Mouse (Mus musculus) thymus, postnatal 10 days (tissue): ENCODE data around the gene Foxs1.
A peak's percentile ranks its signal among the peaks of the same experiment; 100 is the strongest.

Experiments used
- DNase-seq, 2 experiments: peaks; one replicate each; pipeline ENCODE4 v3.0.0; 2021; ENCODE audit warnings: low spot score in 2 of 2

Foxs1 gene

DNA sequence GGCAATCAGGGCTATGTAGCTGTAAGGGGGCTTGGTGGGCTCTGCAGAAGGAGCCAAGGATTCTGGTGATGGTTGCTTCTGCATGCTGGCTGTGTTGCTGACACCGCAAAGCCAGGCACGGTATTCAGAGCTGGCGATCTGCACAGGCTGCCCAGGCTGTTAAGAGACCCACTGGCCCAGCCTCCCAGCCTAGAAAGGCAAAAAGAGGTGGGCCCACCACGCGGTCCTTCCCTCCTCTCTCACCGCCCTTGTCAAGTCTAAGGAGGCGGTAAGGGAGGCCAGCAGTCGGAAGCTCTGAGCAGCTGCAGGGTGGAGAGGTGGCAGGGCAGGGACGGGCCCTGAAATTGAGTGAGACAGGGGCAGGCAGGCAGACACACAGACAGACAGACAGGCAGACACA, at the start of gene Foxs1:
Gene Foxs1, minus strand, starts transcription at position 161 of the 400 bp plus-strand sequence.
- DNase-seq, result no peak

DNA sequence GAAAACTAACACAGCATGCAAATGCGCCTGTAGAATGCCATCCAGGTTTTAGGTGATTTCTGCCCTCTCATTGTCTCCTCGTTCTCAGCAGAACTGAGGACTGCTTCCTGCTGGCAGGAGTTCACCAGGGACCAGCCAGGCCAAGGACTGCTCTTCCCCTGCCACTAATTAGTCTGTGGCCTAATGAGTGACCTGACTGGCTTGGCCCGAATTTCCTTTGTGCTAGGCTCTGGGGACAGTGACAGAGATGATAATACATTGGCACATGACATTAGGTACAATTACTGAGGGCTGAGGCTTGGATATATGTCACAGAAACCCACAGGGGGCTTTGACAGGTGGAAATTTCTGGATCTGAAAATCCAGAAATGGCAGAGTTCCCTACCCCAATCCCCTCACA, 44.0 kb upstream of the Foxs1 start:
- DNase-seq, result no peak

DNA sequence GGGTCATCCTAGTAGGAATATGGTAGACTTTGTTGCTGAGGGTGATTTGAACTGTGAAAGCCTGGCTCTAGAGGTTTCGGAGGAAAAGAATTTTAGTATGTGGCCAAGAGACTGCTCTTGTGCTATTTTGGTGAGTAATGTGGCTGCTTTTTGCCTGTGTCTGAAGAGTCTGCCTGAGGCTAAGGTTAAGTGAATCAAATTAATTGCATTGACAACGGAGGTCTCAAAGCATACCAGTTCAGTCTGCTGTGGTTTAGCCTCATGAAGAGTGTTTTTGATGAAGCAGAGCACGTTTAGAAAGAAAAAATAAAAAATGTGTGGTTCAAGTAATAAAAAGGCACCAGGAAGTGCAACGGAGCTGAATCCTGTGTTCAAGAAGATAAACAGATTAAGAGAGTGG, 32.5 kb upstream of the Foxs1 start:
- no peak for DNase-seq

DNA sequence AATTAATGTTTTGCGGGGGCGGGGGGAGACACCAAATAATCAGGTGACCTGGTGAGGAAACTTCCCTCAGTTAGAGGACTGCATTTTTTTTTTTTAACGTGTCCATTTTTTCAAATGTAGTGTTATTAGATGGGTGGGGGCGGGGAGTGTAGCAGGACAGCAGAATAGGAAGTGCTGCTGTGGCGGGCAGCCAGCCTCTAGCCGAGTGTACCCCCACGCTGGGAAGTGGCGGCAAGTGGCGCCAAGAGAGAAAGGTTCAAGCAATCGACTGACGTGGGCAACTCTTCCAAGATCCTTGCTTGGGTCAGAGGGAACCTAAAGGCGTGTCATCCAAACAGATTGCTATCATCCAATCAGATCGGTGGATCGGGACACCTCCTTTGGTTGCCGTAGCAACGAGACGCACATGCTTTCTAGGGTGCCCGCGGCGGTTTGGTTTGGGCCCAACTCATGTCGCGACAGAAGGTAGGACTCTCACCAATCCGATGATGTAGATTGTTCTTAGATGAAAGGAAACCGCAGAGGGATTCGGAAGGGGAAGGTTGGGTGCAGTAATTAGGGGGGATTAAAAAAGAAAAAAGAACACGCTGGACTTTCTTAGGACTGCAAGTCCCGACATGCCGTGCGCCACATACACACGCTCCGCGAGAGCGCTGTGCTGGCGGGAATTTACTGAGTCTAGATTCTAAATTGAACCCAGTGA, 29.2 kb upstream of the Foxs1 start, which contains the start of gene Ttll9:
Gene Ttll9, plus strand, starts transcription at position 395 of the 703 bp plus-strand sequence.
- peak in 1 of 2 experiments; percentile 17 for DNase-seq

- DNase-seq, result no peak
Observed at GRCm38 (mm10) chr2:152958116-152958515, 25.1 kb upstream of the Foxs1 start.

GRCm38 (mm10) chr2:152951850-152952720, 19.1 kb upstream of the Foxs1 start:
- DNase-seq, result no peak

- DNase-seq, result peak; percentile 12 to 33
Observed at GRCm38 (mm10) chr2:152951065-152951849, 18.2 kb upstream of the Foxs1 start, which contains the start of gene Dusp15. Gene Dusp15, minus strand, starts transcription at chr2:152951698.

GRCm38 (mm10) chr2:152950358-152951064, 17.5 kb upstream of the Foxs1 start:
- DNase-seq, result no peak

GRCm38 (mm10) chr2:152948438-152949020, 15.5 kb upstream of the Foxs1 start:
- DNase-seq, result no peak

GRCm38 (mm10) chr2:152947098-152947497, 14.1 kb upstream of the Foxs1 start:
- DNase-seq, result no peak

GRCm38 (mm10) chr2:152944013-152944412, 11.0 kb upstream of the Foxs1 start:
- DNase-seq, result no peak

- DNase-seq, result no peak
Observed at GRCm38 (mm10) chr2:152943568-152943967, 10.6 kb upstream of the Foxs1 start.

GRCm38 (mm10) chr2:152942898-152943515, 10.0 kb upstream of the Foxs1 start:
- no peak for DNase-seq

- no peak for DNase-seq
Observed at GRCm38 (mm10) chr2:152941776-152942175, 8.8 kb upstream of the Foxs1 start.

DNA sequence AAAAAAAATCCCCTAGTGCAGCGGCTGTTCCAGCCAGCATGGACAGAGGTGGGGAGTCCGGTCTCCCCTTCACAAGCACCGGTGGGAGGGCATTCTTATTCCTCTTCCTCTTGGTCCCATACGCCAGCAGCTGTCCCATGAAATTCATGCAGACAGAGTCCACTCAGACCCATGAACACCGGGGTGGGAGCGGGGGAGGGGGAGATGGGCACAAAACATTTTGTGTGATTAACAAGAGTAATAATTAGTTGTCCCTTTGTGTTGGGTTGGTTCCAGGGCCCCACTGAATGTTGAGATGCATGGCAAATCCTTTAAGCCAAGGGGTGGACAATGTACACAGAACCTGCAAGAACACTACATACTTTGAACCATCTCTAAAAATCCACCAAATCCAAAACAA, 8.1 kb upstream of the Foxs1 start:
- DNase-seq, result no peak

DNA sequence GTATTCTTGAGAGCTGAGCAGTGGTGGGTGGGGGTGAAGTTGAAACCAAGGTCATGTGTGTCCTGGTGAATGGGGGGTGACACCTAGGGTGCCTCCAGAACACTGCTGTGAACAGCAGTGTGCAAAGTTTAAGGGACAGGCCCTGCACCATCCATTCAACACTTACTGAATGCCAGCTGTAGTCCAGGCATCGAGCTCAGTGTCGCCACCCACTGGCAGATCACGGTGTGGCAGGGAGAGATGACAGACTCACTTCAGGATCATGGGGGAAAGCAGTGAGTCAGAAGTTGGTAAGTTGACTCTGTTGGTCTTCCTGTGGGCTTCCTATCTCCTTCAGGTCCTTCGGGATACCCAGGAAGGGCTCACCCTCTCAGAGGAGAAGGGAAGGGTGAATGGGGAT, 6.8 kb upstream of the Foxs1 start:
- DNase-seq, result peak; percentile 16 to 51

DNA sequence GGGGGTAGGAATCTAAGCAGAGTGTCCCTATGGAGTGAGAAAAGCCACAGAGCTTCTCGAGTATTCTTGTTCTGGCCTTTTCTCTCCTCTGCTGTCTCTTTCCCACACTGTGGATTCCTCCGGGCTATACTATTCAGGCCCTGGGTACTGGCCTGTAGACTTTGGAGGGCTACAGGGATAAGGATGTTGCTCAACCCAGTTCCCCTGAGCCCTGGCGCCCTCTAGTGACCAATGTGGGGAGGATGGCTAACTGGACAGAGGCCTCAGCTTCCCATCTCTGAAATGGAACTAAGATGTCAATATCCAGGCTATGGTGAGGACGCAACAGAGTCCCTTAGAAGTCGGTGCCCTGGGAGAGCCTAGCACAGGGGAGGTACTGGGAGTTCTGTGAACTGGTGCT, 606 bp upstream of the Foxs1 start:
- DNase-seq, result peak in 1 of 2 experiments; percentile 40

DNA sequence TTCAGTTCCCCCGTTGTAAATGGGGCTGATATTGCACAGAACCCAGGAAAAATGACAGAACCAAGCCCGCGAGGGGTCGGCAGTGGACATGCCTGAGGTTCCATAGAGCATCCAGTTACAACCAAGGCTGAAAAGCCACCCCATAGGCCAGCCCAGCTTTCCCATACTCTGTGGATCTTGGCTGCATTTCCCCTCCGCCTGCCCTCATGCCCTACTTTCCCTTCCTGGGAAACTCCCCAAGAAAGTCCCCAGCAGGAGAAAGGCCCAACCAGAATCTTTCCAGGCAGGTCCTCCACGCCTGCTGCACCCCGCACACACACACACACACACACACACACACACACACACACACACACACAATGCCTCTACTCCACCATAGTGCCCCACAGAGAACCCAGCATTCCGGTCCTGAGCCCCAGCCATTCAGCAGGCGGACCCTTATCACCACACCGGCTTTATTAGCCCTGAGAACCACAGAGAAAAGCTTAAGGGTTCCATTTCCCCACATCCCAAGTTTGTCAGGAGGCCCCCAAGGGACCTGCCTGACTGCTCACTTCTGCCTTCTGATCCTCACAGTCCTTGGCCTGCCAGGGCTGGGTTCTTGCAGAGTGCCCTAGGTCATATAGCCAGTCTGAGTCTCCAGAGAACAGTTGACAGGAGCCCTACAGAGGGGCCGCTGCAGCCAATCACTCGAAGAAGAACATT, 1.4 kb downstream of the Foxs1 start:
- no peak for DNase-seq

DNA sequence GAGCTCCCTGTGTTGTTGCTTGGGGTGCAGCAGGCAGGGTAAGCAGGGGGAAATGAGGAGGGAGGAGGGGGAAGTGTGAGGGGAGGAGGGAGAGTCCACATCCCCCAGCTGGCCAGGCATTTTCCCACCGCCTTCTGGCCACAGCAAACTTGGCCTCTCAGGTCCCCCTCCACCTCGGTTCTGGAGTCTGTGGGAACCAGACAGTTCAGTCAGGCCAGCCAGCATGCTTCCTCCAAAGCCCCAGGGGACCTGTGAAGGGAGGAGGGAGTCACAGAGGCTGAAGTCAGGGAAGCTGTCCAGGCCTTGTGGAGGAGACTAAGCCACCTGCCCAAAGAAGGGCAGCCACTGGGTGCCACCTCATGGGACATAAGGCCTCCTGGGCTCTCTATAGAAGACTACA, 2.7 kb downstream of the Foxs1 start:
- no peak for DNase-seq

DNA sequence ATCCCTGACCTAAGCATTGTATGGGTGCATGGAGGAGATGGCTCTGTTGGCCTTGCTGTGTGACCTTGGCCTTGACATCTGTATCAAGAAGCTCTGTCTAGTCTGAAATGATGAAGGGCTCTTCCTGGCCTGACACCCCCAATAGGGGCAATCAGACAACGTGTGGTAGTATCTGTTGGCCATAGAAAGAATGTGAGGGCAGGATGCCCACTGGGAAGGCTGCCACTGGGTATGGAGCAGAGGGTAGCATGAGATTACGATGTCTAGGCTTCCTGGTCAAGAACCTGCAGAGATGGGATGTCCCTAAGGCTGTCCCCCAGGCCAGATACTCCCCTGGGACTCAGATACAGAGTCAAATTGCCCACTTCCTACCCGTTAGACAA, 4.0 kb downstream of the Foxs1 start:
- DNase-seq, result no peak
